Mouse (Mus musculus) erythroid progenitor cell, adult 5-6 weeks (primary cell): ENCODE measurements around the gene Ybx2. TPM values are rescaled to one million over a fixed set of nuclear protein-coding genes. Genes with fewer than 3 reads are reported as not detected.

ENCODE experiments used
- ATAC-seq: replicated peaks from 2 replicates; pipeline ENCODE4 v1.8.0; 2016; ENCODE audit warnings: moderate number of reproducible peaks, mild to moderate bottlenecking, moderate TSS enrichment, inconsistent platforms; ENCODE audit not compliant: poor library complexity, low FRiP score, severe bottlenecking
- total RNA-seq, 2 experiments: library from RNA; stranded (forward) in 1 of 2; stranded (reverse) in 1 of 2; fragments of 150-400 nt in 1 of 2; fragments of 186-747, 209-891 nt in 1 of 2; gene quantifications; 2 replicates each; pipeline versions ENCODE4 v1.2.3 to v1.2.4; 2015 to 2017; ENCODE audit warnings: low replicate concordance in 2 of 2

The Ybx2 gene
- total RNA-seq, 2 experiments from 2014 or later: 3.9 TPM; not detected in 1

DNA sequence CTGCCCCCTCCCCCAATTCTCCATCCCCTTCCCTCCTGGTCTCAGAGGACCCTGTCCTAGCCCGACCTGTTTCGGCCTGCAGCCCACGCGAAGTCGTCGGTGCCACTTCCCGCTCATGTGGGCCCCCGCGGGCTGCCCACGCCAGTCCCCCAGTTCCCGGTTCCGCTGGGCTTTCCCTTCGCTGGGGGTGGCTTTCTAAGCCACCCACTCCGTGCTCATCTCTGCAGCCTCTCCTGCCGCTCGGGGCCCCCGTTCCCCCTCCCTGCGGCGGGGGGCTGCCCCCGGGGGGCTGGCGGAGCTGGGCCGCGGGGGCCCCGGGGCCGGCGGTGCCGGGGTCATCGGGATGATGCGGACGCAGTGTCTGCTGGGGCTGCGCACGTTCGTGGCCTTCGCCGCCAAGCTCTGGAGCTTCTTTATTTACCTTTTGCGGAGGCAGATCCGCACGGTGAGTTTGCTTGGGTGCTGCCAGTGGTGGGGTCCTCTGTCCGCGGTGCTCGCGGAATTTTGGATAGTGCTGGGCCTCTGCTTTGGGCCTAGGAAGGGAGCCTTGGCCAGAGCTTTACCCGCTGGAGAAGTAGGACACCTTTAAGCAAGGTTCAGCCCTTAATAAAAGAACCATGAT lies 45.7 kb downstream of the Ybx2 start, which contains the start of gene Ctdnep1:
Gene Ctdnep1 (plus strand): TSS at position 16 of the 622 bp plus-strand sequence.
- ATAC-seq: no peak

DNA sequence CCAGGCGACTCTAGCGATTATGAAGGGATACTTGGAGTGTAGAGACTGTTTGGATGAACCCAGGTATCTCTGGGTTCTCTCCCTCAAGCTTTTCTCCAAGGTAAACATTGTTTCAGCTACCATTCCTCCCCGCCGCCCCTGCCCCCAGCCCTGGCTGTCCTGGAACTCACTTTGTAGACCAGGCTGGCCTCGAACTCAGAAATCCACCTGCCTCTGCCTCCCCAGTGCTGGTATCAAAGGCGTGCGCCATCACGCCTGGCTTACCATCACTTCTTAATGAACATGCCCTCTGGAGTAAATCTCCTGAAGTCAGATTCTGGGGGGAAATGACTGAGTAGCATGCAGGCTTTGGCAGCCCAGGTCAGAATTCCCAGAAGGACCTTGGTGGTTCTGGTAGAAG lies 46.6 kb downstream of the Ybx2 start, which contains the start of gene Elp5:
Gene Elp5 (minus strand): TSS at position 293 of the 400 bp plus-strand sequence.
- ATAC-seq: no peak

DNA sequence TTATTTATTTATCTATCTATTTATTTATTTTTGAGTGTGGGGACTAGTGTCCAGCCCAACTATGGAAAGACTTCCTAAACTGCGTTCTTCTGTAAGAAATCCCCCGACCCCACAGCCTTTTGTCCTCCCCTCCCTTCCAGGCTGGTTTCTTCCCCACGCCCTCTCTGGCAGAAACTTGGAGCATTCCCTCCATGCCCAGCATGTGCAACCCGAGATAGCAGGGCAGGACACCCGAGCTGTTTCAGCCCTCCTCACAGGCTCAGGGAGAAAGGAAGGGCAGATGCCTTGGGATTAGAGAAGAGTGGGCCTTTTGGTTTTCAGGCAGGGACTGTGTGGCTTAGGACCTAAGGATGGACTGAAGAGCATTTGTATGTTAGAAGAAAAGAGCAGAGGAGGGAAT lies 47.3 kb downstream of the Ybx2 start:
- ATAC-seq: 0 out of 2 replicates have a peak, but pooled peaks have one; percentile 9

DNA sequence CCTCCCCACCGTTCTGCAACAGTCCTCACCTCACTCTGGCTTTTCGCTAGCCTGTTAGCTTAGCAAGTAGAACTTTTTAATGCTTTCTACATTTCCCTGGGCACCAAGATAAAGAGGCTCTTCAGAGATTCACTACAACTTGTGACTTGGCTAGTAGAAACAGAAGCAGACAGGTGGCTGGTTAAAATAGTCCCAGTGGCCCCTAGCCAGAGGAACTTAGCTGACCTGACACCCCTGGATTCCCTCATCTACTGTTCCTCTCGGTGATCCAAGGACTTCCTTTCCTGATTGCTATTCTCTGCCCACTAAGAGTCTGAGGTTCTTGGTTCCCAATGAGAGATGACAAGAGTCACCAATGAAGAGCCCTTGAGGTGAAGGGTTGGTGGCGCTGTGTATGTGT lies 47.8 kb downstream of the Ybx2 start:
- no peak for ATAC-seq

DNA sequence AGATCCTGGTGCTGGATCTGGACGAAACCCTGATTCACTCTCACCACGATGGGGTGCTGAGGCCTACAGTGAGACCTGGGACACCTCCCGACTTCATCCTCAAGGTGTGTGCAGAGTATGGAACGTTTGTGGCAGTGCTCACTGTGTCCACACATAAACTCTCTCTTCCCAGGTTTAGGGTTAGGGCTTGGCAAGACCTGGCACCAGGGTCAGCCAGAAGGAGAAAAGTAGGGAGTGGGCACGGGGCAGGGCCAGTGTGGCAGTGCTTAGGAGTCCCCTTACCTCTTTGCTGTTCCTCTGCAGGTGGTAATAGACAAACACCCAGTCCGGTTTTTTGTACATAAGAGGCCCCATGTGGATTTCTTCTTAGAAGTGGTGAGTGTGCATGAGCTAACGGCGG lies 48.8 kb downstream of the Ybx2 start:
- ATAC-seq: no peak

DNA sequence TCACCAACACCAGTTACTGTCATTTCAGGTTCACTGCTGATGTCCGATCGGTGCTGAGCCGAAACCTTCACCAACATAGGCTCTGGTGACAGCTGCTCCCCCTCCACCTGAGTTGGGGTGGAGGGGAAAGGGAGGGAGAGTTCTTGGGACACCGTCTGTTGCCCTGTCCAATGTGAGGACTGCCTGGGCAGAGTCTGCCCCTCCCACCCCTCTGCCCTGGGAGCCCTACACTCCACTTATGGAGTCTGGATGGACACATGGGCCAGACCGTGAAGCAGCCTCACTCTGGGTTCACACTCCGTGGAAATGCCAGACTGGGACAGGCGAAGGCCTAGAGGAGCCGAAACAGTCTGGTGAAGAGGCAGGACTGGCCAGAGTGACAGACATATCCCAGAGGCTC lies 54.4 kb downstream of the Ybx2 start:
- no peak for ATAC-seq

Other genes with a start within 250 kb of the Ybx2 start
Only the 30 nearest of the 35 such genes appear.
- not detected in 2 replicates for gene Slc35g3, start 173.8 kb upstream of the Ybx2 start, total RNA-seq (2015; ENCODE audit: low replicate concordance)
- gene Slc35g3, start 173.8 kb upstream of the Ybx2 start, total RNA-seq (2017; ENCODE audit: low replicate concordance): not detected in 2 replicates
- 2.9 and 3.8 TPM in 2 replicates for gene Zbtb4, start 169.9 kb upstream of the Ybx2 start, total RNA-seq (2015; ENCODE audit: low replicate concordance)
- gene Zbtb4, start 169.9 kb upstream of the Ybx2 start, total RNA-seq (2017; ENCODE audit: low replicate concordance): 0.77 and 3.0 TPM in 2 replicates
- not detected in 2 replicates for gene Chrnb1, start 139.9 kb upstream of the Ybx2 start, total RNA-seq (2015; ENCODE audit: low replicate concordance)
- gene Chrnb1, start 139.9 kb upstream of the Ybx2 start, total RNA-seq (2017; ENCODE audit: low replicate concordance): 0.77 TPM in 1 of 2 replicates, not detected in the other
- gene Fgf11, start 133.9 kb upstream of the Ybx2 start, total RNA-seq (2015; ENCODE audit: low replicate concordance): not detected in 2 replicates
- gene Fgf11, start 133.9 kb upstream of the Ybx2 start, total RNA-seq (2017; ENCODE audit: low replicate concordance): not detected in 2 replicates
- not detected in 2 replicates for gene Tmem102, start 130.2 kb upstream of the Ybx2 start, total RNA-seq (2015; ENCODE audit: low replicate concordance)
- not detected in 2 replicates for gene Tmem102, start 130.2 kb upstream of the Ybx2 start, total RNA-seq (2017; ENCODE audit: low replicate concordance)
- not detected in 2 replicates for gene Gm39566, start 120.5 kb upstream of the Ybx2 start, total RNA-seq (2015; ENCODE audit: low replicate concordance)
- gene Gm39566, start 120.5 kb upstream of the Ybx2 start, total RNA-seq (2017; ENCODE audit: low replicate concordance): not detected in 2 replicates
- gene Spem2, start 117.3 kb upstream of the Ybx2 start, total RNA-seq (2015; ENCODE audit: low replicate concordance): not detected in 2 replicates
- not detected in 2 replicates for gene Spem2, start 117.3 kb upstream of the Ybx2 start, total RNA-seq (2017; ENCODE audit: low replicate concordance)
- gene Spem1, start 113.6 kb upstream of the Ybx2 start, total RNA-seq (2015; ENCODE audit: low replicate concordance): not detected in 2 replicates
- gene Spem1, start 113.6 kb upstream of the Ybx2 start, total RNA-seq (2017; ENCODE audit: low replicate concordance): not detected in 2 replicates
- 0.72 and 0.84 TPM in 2 replicates for gene Nlgn2, start 98.0 kb upstream of the Ybx2 start, total RNA-seq (2015; ENCODE audit: low replicate concordance)
- gene Nlgn2, start 98.0 kb upstream of the Ybx2 start, total RNA-seq (2017; ENCODE audit: low replicate concordance): 0.08 and 0.26 TPM in 2 replicates
- 258 and 276 TPM in 2 replicates for gene Tmem256, start 97.3 kb upstream of the Ybx2 start, total RNA-seq (2015; ENCODE audit: low replicate concordance)
- 123 and 303 TPM in 2 replicates for gene Tmem256, start 97.3 kb upstream of the Ybx2 start, total RNA-seq (2017; ENCODE audit: low replicate concordance)
- 24.9 and 26.0 TPM in 2 replicates for gene Plscr3, start 89.4 kb upstream of the Ybx2 start, total RNA-seq (2015; ENCODE audit: low replicate concordance)
- gene Plscr3, start 89.4 kb upstream of the Ybx2 start, total RNA-seq (2017; ENCODE audit: low replicate concordance): 15.1 and 27.7 TPM in 2 replicates
- gene Tnk1, start 77.1 kb upstream of the Ybx2 start, total RNA-seq (2015; ENCODE audit: low replicate concordance): 5.9 and 6.8 TPM in 2 replicates
- 7.3 and 8.1 TPM in 2 replicates for gene Tnk1, start 77.1 kb upstream of the Ybx2 start, total RNA-seq (2017; ENCODE audit: low replicate concordance)
- not detected in 2 replicates for gene Tmem95, start 57.8 kb upstream of the Ybx2 start, total RNA-seq (2015; ENCODE audit: low replicate concordance)
- gene Tmem95, start 57.8 kb upstream of the Ybx2 start, total RNA-seq (2017; ENCODE audit: low replicate concordance): not detected in 2 replicates
- 0.72 and 0.84 TPM in 2 replicates for gene Kctd11, start 54.4 kb upstream of the Ybx2 start, total RNA-seq (2015; ENCODE audit: low replicate concordance)
- gene Kctd11, start 54.4 kb upstream of the Ybx2 start, total RNA-seq (2017; ENCODE audit: low replicate concordance): 0.13 TPM in 1 of 2 replicates, not detected in the other
- 9.4 and 12.6 TPM in 2 replicates for gene Acap1, start 40.3 kb upstream of the Ybx2 start, total RNA-seq (2015; ENCODE audit: low replicate concordance)
- gene Acap1, start 40.3 kb upstream of the Ybx2 start, total RNA-seq (2017; ENCODE audit: low replicate concordance): 8.5 and 11.6 TPM in 2 replicates
- 2.5 TPM in 1 of 2 replicates, not detected in the other for gene 2810408A11Rik, start 34.8 kb upstream of the Ybx2 start, total RNA-seq (2015; ENCODE audit: low replicate concordance)
- 0.51 TPM in 1 of 2 replicates, not detected in the other for gene 2810408A11Rik, start 34.8 kb upstream of the Ybx2 start, total RNA-seq (2017; ENCODE audit: low replicate concordance)
- 8.6 and 8.8 TPM in 2 replicates for gene Neurl4, start 34.7 kb upstream of the Ybx2 start, total RNA-seq (2015; ENCODE audit: low replicate concordance)
- 23.2 and 59.7 TPM in 2 replicates for gene Neurl4, start 34.7 kb upstream of the Ybx2 start, total RNA-seq (2017; ENCODE audit: low replicate concordance)
- 268 and 359 TPM in 2 replicates for gene Gps2, start 21.9 kb upstream of the Ybx2 start, total RNA-seq (2015; ENCODE audit: low replicate concordance)
- 130 and 161 TPM in 2 replicates for gene Gps2, start 21.9 kb upstream of the Ybx2 start, total RNA-seq (2017; ENCODE audit: low replicate concordance)
- 394 and 471 TPM in 2 replicates for gene Eif5a, start 13.8 kb upstream of the Ybx2 start, total RNA-seq (2015; ENCODE audit: low replicate concordance)
- 246 and 254 TPM in 2 replicates for gene Eif5a, start 13.8 kb upstream of the Ybx2 start, total RNA-seq (2017; ENCODE audit: low replicate concordance)
- 94.7 and 103 TPM in 2 replicates for gene Slc2a4, start 12.4 kb downstream of the Ybx2 start, total RNA-seq (2015; ENCODE audit: low replicate concordance)
- gene Slc2a4, start 12.4 kb downstream of the Ybx2 start, total RNA-seq (2017; ENCODE audit: low replicate concordance): 246 and 613 TPM in 2 replicates
- gene Cldn7, start 29.0 kb downstream of the Ybx2 start, total RNA-seq (2015; ENCODE audit: low replicate concordance): not detected in 2 replicates
- not detected in 2 replicates for gene Cldn7, start 29.0 kb downstream of the Ybx2 start, total RNA-seq (2017; ENCODE audit: low replicate concordance)
- gene Ctdnep1, start 45.4 kb downstream of the Ybx2 start, total RNA-seq (2015; ENCODE audit: low replicate concordance): 49.4 and 83.4 TPM in 2 replicates
- gene Ctdnep1, start 45.4 kb downstream of the Ybx2 start, total RNA-seq (2017; ENCODE audit: low replicate concordance): 17.1 and 20.9 TPM in 2 replicates
- gene Elp5, start 46.7 kb downstream of the Ybx2 start, total RNA-seq (2015; ENCODE audit: low replicate concordance): 45.0 and 50.7 TPM in 2 replicates
- gene Elp5, start 46.7 kb downstream of the Ybx2 start, total RNA-seq (2017; ENCODE audit: low replicate concordance): 25.3 and 45.8 TPM in 2 replicates
- 393 and 394 TPM in 2 replicates for gene Gabarap, start 55.3 kb downstream of the Ybx2 start, total RNA-seq (2015; ENCODE audit: low replicate concordance)
- 161 and 239 TPM in 2 replicates for gene Gabarap, start 55.3 kb downstream of the Ybx2 start, total RNA-seq (2017; ENCODE audit: low replicate concordance)
- gene Phf23, start 60.0 kb downstream of the Ybx2 start, total RNA-seq (2015; ENCODE audit: low replicate concordance): 18.7 and 21.4 TPM in 2 replicates
- gene Phf23, start 60.0 kb downstream of the Ybx2 start, total RNA-seq (2017; ENCODE audit: low replicate concordance): 22.2 and 25.4 TPM in 2 replicates
- gene Dvl2, start 64.8 kb downstream of the Ybx2 start, total RNA-seq (2015; ENCODE audit: low replicate concordance): 2.9 and 4.3 TPM in 2 replicates
- 0.30 and 2.4 TPM in 2 replicates for gene Dvl2, start 64.8 kb downstream of the Ybx2 start, total RNA-seq (2017; ENCODE audit: low replicate concordance)
- 24.9 and 52.8 TPM in 2 replicates for gene Acadvl, start 79.6 kb downstream of the Ybx2 start, total RNA-seq (2015; ENCODE audit: low replicate concordance)
- gene Acadvl, start 79.6 kb downstream of the Ybx2 start, total RNA-seq (2017; ENCODE audit: low replicate concordance): 20.7 and 23.4 TPM in 2 replicates
- gene Dlg4, start 81.1 kb downstream of the Ybx2 start, total RNA-seq (2015; ENCODE audit: low replicate concordance): not detected in 2 replicates
- gene Dlg4, start 81.1 kb downstream of the Ybx2 start, total RNA-seq (2017; ENCODE audit: low replicate concordance): 1.1 and 2.7 TPM in 2 replicates
- gene Asgr1, start 118.3 kb downstream of the Ybx2 start, total RNA-seq (2015; ENCODE audit: low replicate concordance): not detected in 2 replicates
- not detected in 2 replicates for gene Asgr1, start 118.3 kb downstream of the Ybx2 start, total RNA-seq (2017; ENCODE audit: low replicate concordance)
- not detected in 2 replicates for gene Asgr2, start 156.8 kb downstream of the Ybx2 start, total RNA-seq (2015; ENCODE audit: low replicate concordance)
- gene Asgr2, start 156.8 kb downstream of the Ybx2 start, total RNA-seq (2017; ENCODE audit: low replicate concordance): not detected in 2 replicates